Mouse (Mus musculus) stomach, postnatal 0 days (tissue): ENCODE measurements around the gene Crb2.

ENCODE experiments used
- CTCF ChIP-seq: IDR thresholded peaks from 2 replicates; pipeline ENCODE4 v1.5.1; 2016; ENCODE audit warnings: antibody characterized with exemption, low read depth, mild to moderate bottlenecking, moderate library complexity
- EP300 ChIP-seq: optimal IDR thresholded peaks from 2 replicates; pipeline ENCODE3; 2016; ENCODE audit warnings: antibody characterized with exemption

DNA sequence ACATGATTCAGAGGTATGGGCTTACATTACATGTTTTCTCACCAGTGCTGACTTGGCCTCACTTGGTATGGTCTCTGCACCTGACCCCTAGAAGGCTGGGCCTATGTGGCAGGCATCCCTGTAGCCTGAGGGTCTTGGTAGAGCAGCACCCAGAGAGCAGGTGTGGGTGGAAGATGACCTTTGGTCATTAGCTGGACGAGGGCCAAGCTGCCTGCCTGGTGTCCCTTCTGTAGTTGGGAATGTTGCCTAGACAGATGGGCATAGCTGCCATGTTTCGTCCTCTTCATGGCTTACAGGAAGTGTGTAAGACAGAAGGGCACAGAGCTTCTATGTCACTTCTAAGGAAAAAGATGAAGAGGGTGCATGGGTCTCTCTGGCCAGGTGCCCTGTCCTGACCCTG is 47.8 kb downstream of the Crb2 start:
- TF ChIP-seq CTCF (no peak), EP300 (no peak)
